Mouse (Mus musculus) stomach, postnatal 0 days (tissue): ENCODE results near the gene Prox1. TPM values are rescaled to one million over a fixed set of nuclear protein-coding genes. Genes with fewer than 3 reads are reported as not detected.

Experiments
- ATAC-seq: fragments of 200-750 bp; cut with Nextera tagmentation; 2 replicates; pipeline ENCODE4 v1.8.0; 2017; ENCODE audit not compliant: low FRiP score, low TSS enrichment
- DNase-seq: peaks from one replicate; pipeline ENCODE4 v3.0.0-alpha.2; 2016; ENCODE audit warnings: low spot score
- H3K27ac ChIP-seq: fragments of 300-500 bp; sonication (generic); replicated peaks from 2 replicates; pipeline ENCODE4 v1.5.1; 2014; ENCODE audit warnings: mild to moderate bottlenecking, control low read depth
- H3K27me3 ChIP-seq: fragments of 300-500 bp; sonication (generic); 2 replicates; pipeline ENCODE4 v1.6.1; 2014; ENCODE audit warnings: low read length; ENCODE audit not compliant: control insufficient read depth, insufficient read depth
- H3K36me3 ChIP-seq: fragments of 300-500 bp; sonication (generic); 2 replicates; pipeline ENCODE4 v1.6.1; 2014; ENCODE audit warnings: low read length, mixed read lengths; ENCODE audit not compliant: control insufficient read depth, insufficient read depth
- H3K4me1 ChIP-seq: fragments of 300-500 bp; sonication (generic); replicated peaks from 2 replicates; pipeline ENCODE4 v1.6.1; 2014; ENCODE audit warnings: antibody characterized with exemption; ENCODE audit not compliant: control insufficient read depth, insufficient read depth
- H3K4me2 ChIP-seq: fragments of 300-500 bp; sonication (generic); replicated peaks from 2 replicates; pipeline ENCODE4 v1.6.1; 2014; ENCODE audit warnings: low read depth, mild to moderate bottlenecking, control low read depth, moderate library complexity
- H3K4me3 ChIP-seq: fragments of 300-500 bp; sonication (generic); 2 replicates; pipeline ENCODE4 v1.5.1; 2014; ENCODE audit warnings: low read depth, low read length, control low read depth
- H3K9ac ChIP-seq: fragments of 300-500 bp; sonication (generic); 2 replicates; pipeline ENCODE4 v1.6.1; 2014; ENCODE audit warnings: mild to moderate bottlenecking, low read length, control low read depth, mixed read lengths
- H3K9me3 ChIP-seq: fragments of 300-500 bp; sonication (generic); 2 replicates; pipeline ENCODE4 v1.6.1; 2016; ENCODE audit warnings: low read length; ENCODE audit not compliant: control insufficient read depth
- CTCF ChIP-seq: IDR thresholded peaks from 2 replicates; pipeline ENCODE4 v1.5.1; 2016; ENCODE audit warnings: antibody characterized with exemption, low read depth, mild to moderate bottlenecking, moderate library complexity
- EP300 ChIP-seq: optimal IDR thresholded peaks from 2 replicates; pipeline ENCODE3; 2016; ENCODE audit warnings: antibody characterized with exemption
- WGBS: fragments of 180-500 bp; shearing (Covaris S2); extraction: QIAGEN DNeasy Blood & Tissue Kit; methylation state at CpG from one replicate; pipeline ENCODE4 v1.1.7; 2014; 5-methylcytosine and 5-hydroxymethylcytosine counted together
- polyA plus RNA-seq: library from polyadenylated mRNA; unstranded; fragments of >200 nt; fragmentation: Nextera tagmentation; extraction: Ambion mirVana; gene quantifications from 2 replicates; pipeline ENCODE4 v1.2.1, GENCODE M21; 2015

The Prox1 gene
- polyA plus RNA-seq, 1 experiment from 2014 or later: 0.40 TPM

GRCm38 (mm10) chr1:190127878-190128277, 42.6 kb downstream of the Prox1 start:
- Histone ChIP-seq H3K27ac (no peak overlapping the region), H3K9ac (no peak overlapping the region), H3K4me1 (0 out of 2 replicates have a peak, but pooled peaks cover 2% of the 10 kb centered on the region), H3K4me3 (no peak overlapping the region), H3K27me3 (no peaks in the 10 kb centered on the region), H3K4me2 (no peak overlapping the region), H3K9me3 (no peaks in the 10 kb centered on the region), H3K36me3 (no peaks in the 10 kb centered on the region)
- TF ChIP-seq CTCF: no peak
- no peak for TF ChIP-seq EP300
- ATAC-seq: no peak
- 52% methylated on average over 5 of the region's 5 CpGs for WGBS
- DNase-seq: no peak

- ATAC-seq (no peak), DNase-seq (no peak)
- Histone ChIP-seq H3K36me3 (no peaks in the 10 kb centered on the region), H3K4me1 (0 out of 2 replicates have a peak, but pooled peaks cover 2% of the 10 kb centered on the region), H3K9me3 (no peaks in the 10 kb centered on the region), H3K4me2 (no peak overlapping the region), H3K27me3 (no peaks in the 10 kb centered on the region), H3K9ac (no peak overlapping the region), H3K4me3 (no peak overlapping the region), H3K27ac (no peak overlapping the region)
- 63% methylated on average over 6 of the region's 6 CpGs for WGBS
- TF ChIP-seq CTCF (no peak), EP300 (no peak)
Measured at GRCm38 (mm10) chr1:190127163-190127795, 43.2 kb downstream of the Prox1 start.

- Histone ChIP-seq H3K4me2 (no peak overlapping the region), H3K36me3 (no peaks in the 10 kb centered on the region), H3K4me1 (0 out of 2 replicates have a peak, but pooled peaks cover 2% of the 10 kb centered on the region), H3K27me3 (no peaks in the 10 kb centered on the region), H3K27ac (no peak overlapping the region), H3K9me3 (no peaks in the 10 kb centered on the region), H3K9ac (no peak overlapping the region), H3K4me3 (no peak overlapping the region)
- TF ChIP-seq EP300: no peak
- TF ChIP-seq CTCF: no peak
- DNase-seq: no peak
- ATAC-seq: peak; percentile 73
- WGBS: 65% methylated on average over 14 of the region's 14 CpGs
Measured at GRCm38 (mm10) chr1:190124961-190125739, 45.4 kb downstream of the Prox1 start.

DNA sequence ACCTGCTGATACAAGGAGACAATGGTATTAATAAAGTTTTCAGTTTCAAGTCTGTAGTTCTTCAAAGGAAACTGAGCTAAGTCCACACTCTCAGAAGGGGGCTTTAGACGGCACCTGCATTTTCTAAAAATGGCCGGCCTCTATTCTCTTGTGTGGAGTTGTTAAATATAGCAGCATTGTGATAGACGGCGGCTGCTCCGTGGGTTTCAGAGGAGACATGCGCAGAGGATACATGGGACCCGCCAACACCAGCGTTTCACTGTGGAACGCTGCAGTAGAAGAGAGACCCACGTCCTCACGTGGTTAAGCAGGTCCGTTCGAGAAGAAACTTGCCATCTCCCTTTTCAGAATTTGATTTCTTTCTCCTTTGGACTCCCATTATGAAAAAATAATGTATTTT, 47.1 kb downstream of the Prox1 start:
- Histone ChIP-seq H3K27ac (no peak overlapping the region), H3K4me2 (no peak overlapping the region), H3K4me3 (no peak overlapping the region), H3K9me3 (no peaks in the 10 kb centered on the region), H3K27me3 (no peaks in the 10 kb centered on the region), H3K9ac (no peak overlapping the region), H3K36me3 (no peaks in the 10 kb centered on the region), H3K4me1 (0 out of 2 replicates have a peak, but pooled peaks cover 2% of the 10 kb centered on the region)
- ATAC-seq: no peak
- no peak for DNase-seq
- WGBS: 88% methylated on average over 13 of the region's 13 CpGs
- TF ChIP-seq CTCF (no peak), EP300 (no peak)

- TF ChIP-seq CTCF (peak; percentile 35; the same call in 1 of the 2 replicates), EP300 (no peak)
- Histone ChIP-seq H3K9ac (no peak overlapping the region), H3K9me3 (no peaks in the 10 kb centered on the region), H3K4me1 (no peaks in the 10 kb centered on the region; the same call in 1 of the 2 replicates), H3K27me3 (no peaks in the 10 kb centered on the region), H3K4me2 (no peak overlapping the region), H3K36me3 (no peaks in the 10 kb centered on the region), H3K27ac (no peak overlapping the region), H3K4me3 (no peak overlapping the region)
- 76% methylated on average over 1 of the region's 1 CpGs for WGBS
- no peak for DNase-seq
- ATAC-seq: no peak
Measured at GRCm38 (mm10) chr1:190115985-190116384, 54.5 kb downstream of the Prox1 start.

DNA sequence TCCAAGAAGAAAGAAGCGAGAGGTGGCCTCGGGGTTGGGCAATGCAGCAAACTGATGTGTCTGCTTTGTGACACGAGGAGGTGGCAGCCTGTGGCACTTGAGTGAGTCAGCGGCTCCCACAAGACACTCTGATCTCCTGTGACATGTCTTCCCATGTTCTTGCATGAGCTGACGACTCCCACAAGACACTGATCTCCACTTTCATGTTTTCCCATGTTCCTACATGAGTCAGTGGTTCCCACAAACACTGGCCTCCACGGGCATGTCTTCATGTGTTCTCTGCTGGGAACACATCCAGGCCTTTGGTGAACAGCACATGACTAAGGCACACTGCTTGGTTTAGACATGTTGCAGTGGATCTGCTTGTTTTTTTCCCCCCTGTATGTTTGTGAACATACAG, 58.8 kb downstream of the Prox1 start:
- no peak overlapping the region for H3K9ac ChIP-seq
- H3K27me3 ChIP-seq: no peaks in the 10 kb centered on the region
- no peak for ATAC-seq
- no peaks in the 10 kb centered on the region for H3K9me3 ChIP-seq
- no peaks in the 10 kb centered on the region for H3K36me3 ChIP-seq
- H3K4me2 ChIP-seq: no peak overlapping the region
- DNase-seq: no peak
- TF ChIP-seq CTCF (no peak), EP300 (no peak)
- H3K4me1 ChIP-seq: no peaks in the 10 kb centered on the region; the same call in 1 of the 2 replicates
- H3K4me3 ChIP-seq: no peak overlapping the region
- 54% methylated on average over 6 of the region's 6 CpGs for WGBS
- H3K27ac ChIP-seq: no peak overlapping the region
